Mouse (Mus musculus) right cerebral cortex, adult 18-20 months (tissue): Measurements from ENCODE around the gene Lbh.

Experiments
- DNase-seq: peaks from one replicate; pipeline ENCODE4 v3.0.0; 2022; ENCODE audit warnings: mixed read lengths

The Lbh gene

DNA sequence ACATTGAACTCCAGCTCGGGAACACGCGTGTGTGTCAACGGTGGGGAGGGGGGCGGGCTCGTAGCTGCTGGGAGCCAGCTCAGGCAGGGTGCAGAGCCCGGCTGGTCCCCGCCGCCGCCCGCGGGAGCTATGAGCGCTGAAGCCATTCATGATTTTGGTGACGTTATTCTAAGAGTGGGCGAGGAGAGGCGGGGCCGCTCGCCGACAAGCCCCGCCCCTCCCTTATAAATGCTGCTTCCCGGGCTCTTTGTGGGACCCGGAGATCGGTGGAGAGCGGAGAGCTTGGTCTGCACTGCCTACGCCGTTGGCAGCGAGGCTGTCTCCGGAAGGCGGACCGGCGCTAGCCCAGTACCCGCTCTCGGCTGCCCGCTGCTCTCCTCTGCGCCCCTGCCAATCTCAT, at the start of gene Lbh:
Gene Lbh (plus strand): TSS at position 253 of the 400 bp plus-strand sequence.
- peak; percentile 92 for DNase-seq

DNA sequence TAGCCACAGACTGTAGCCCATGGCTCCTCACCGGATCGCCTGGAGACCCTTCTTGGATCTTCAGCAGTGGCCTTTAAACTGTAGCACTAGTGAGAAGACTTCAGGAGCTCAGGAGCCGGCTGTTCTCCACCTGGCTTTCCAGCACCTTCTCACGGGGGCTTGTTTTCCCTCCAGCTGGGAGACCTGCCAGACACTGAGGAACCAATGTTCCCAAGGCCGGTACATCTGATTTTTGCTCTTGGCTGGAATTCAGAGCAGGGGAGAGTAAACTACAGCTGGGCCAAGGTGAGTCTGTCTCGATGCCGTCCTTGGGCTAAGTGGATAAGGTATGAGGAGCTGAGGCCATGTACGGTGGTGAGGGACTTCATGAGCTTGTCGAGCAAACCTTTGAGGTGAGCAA, 39.1 kb upstream of the Lbh start:
- DNase-seq, result no peak

DNA sequence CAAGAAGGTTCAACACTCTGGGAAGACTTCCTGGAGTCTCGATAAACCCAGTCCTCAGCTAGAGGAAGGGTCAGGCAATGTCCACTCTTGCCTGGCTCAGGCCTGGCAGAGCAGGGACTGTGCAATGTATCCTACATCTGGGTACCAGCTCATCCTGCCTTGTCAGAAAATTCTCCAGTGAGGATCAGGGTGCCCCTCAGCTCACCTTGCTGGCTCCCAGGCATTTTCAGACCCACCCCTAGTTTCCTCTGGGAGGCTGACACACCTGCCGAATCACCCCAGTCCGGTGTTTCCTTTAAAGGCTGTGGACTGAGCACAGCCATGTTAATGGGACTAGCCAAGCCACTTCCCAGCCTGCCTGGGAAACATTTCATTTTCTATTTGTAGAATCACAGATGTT, 37.9 kb upstream of the Lbh start:
- DNase-seq, result no peak

DNA sequence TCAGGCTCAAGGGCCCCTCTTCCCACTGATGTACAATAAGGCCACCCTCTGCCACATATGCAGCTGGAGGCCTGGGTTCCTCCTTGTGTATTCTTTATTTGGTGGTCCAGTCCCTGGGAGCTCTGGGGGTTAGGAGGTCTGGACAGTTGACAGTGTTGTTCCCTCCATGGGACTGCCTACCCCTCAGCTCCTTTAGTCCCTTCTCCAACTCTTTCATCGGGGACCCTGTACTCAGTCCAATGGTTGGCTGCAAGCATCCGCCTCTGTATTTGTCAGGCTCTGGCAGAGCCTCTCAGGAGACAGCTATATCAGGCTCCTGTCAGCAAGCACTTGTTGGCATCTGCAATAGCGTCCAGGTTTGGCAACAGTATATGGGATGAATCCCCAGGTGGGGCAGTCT, 37.1 kb upstream of the Lbh start:
- DNase-seq, result no peak

DNA sequence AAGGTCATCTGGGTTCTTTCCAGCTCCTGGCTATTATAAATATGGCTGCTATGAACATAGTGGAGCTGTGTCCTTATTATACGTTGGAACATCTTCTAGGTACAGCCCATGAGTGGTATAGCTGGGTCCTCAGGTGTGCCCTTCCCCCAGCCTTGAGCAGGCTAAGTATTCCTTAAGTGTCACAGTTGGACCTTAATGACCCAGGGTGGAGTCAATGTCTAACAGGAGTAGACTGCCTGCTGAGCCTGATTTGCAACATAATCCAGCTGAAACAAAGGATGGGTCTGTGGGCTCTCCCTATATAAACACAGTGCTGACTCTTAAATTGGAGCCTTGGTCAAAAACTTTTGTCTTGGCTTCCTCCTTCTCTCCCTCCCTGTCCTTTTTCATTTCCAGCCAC, 36.3 kb upstream of the Lbh start:
- DNase-seq, result no peak

DNA sequence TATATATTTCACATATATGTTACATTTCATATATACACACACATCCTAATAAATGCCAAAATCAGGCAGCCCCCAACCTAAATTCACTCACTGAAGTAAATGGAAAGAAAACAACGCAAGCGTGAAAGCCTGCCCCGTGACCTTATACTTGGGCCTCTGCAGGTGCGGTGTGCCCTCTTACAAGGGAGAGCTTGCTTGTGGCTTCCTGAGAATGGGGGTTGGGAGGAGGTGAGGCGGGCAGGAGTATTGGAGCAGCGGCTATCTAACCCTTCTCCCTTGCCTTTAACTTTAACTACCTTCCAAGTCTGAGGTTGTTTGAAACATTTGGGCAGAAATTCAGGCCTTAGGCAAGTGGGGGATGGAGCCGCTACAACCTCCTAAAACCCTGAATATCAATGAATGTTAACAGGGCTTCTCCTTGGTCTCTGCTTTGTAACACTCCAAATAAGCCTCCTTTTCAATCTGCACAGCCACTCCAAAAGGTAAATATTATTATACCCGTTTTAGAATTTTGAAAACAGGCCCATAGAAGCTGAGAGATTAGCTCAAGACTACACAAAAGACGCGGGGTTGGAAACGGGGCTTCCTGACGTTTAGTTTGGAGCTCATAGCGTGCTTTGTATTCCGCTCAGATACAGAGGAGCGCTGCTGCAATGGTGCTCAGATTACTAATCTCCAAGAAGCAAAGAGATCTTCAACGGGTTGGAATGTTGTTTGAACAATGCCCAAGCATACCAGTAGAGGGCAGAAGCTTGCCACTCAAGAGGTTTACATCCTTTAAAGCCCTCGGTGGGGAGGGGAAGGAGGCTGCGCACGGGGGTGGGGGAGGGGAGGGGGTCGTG, 28.3 kb upstream of the Lbh start:
- peak; percentile 80 for DNase-seq

DNA sequence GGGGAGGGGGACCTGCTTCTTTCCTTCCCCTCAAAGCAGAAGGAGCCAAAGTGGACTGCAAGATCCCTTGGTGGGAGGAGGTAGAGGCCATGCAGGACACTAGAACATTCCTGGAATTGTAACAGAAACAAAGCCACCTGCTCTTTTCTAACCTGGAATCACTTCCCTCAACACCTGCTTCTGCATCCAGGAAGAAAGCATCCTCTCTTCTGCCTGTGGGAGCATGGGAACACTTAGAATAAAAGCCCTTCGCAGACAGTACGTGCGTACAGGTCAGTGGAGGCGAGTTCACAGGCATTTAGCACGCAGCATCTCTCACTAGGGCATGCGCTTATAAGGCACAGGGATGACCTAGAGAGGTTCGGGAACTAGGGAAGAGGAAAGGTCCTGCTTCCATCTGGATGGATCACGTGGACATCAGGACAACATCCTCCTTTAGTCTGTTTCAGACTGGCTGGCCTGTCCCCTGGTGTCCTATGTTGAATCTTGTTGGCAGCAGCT, 27.7 kb upstream of the Lbh start:
- DNase-seq, result no peak

DNA sequence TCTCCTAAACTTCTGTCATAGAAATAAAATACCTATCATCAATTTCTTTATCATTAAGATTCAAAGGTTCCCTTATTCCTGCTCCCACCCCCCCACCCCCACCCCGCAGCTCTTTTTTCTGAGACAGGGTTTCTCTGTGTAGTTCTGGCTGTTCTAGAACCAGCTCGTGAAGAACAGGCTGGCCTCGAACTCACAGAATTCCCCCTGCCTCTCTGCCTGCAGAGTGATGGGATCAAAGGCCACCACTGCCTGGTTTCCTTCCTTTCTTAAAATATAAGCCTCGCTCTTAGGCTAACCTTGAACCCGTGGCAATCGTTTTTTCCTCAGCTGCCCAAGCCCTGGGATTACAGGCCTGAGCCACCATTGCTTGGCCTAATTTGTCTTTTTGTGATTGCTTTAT, 26.5 kb upstream of the Lbh start:
- DNase-seq, result no peak

DNA sequence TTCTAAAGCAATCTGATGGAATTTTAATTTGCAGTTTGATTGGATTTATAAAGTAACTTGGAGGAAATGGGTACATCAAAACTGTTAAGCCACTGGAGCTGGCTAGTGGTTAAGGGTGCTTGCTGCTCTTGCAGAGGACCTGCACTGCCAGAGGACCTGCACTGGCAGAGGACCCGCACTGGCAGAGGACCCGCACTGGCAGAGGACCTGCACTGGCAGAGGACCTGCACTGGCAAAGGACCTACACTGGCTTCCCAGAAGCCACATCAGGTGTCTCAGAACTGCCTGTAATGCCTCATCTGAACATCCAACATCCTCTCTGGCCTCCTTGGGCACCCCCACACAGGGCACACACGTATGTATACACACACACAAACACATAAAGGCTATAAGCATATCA, 22.6 kb upstream of the Lbh start:
- DNase-seq, result no peak

DNA sequence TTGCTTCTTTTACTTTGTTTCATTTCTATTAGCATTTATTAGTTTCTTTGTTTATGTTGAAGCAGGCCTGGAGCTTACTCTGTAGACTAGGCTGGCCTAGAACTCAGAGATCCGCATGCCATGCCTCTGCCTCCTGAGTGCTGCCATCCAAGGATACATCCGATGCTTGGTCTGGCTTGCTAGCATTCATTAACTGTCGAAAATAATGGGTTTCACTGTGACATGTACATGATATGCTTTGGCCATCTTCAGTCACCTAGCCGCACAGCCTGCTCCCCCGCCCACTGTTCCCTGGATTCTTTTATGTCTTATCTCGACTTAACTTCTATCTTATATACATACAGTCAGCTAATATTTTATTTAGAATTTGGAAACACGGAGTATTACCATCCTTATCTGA, 21.0 kb upstream of the Lbh start:
- no peak for DNase-seq

DNA sequence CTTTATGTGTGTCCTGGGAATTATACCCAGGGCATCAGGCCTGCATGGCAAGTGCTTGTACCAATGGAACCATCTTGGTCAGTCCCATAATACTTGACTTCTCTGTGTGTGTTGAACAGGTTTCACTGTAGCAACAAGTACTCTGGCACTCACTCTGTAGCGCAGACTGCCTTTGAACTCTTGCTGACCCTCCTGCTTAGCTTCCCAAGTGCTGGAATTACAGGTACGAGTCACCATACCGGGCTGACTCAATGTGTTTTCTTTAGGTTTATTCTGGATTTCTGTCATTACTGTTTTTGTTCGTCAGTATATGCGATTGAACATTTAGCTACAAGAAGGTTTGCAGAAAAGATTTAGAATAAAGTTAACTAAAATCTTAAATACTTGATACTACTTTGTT, 20.1 kb upstream of the Lbh start:
- DNase-seq, result no peak

DNA sequence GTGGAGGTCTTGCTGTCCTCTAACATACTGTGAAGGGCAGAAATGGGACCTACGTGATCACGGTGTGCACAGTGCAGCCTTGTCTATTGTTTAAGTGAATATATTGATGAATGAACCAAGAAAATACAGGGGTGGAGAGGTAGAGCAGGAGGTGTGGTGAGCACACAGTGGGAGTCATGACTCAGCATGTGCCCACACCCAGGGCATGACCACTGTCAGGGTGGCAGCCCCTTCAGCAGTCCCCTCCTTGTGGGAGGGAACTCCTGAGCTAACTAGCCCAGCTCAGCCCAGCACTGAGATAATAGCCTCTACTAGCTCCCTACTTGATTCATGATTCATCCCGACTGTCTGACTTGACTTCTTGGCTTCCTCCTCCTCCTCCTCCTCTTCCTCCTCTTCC, 19.3 kb upstream of the Lbh start:
- no peak for DNase-seq

DNA sequence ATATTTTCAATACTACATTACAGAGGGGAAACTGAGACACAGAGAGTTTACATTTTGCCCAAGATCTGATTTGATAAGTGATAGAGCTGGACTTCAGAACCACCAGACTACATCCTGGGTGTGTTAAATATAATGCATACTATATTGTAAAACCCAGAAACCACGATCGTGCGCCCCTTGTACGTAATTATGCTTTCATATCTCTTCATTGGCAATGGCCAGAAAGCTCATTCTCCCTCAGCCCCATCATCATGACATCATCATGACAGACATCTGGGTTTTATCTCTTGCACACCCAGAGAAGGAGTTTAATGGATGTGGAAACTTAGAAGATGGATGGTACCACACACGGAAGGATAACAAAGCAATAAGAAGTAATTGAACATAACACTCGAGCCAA, 17.1 kb upstream of the Lbh start:
- DNase-seq, result no peak

DNA sequence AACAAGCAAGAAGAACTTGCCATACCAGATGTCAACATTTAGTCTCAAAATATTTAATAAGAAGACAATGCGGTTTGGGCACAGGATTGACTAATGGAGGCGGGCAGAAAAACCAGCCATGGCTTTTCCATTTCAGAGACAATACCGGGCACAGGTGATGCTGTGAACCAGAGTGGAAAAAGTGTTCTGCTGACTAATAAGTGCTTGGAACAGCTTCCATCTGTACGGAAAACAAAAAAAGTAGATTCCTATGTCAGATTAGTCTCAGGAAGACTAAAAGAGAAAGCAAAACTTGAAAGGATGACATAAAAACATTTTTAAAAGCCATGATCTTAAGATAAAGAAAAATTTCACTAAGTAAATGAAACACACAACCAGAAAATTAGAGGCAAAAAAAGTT, 16.4 kb upstream of the Lbh start:
- no peak for DNase-seq

DNA sequence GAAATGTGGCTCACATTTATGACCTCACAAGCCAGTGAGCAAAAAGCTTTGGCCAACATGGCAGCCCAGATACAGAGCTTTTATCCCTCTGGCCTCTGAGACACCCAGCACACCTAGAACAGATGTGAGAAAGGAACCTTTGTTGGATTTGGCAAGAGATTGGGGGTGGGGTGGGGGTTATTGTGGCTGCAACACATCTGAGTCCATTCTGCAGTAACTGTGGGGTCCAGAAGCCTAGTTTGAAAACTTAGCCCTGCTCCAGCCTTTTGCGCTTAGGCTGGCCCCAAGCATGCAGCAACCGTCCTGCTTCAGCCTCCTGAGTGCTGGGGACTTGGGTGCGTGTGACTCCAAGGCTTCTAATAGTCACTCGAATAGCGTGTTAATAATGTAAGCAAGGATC, 14.8 kb upstream of the Lbh start:
- no peak for DNase-seq

DNA sequence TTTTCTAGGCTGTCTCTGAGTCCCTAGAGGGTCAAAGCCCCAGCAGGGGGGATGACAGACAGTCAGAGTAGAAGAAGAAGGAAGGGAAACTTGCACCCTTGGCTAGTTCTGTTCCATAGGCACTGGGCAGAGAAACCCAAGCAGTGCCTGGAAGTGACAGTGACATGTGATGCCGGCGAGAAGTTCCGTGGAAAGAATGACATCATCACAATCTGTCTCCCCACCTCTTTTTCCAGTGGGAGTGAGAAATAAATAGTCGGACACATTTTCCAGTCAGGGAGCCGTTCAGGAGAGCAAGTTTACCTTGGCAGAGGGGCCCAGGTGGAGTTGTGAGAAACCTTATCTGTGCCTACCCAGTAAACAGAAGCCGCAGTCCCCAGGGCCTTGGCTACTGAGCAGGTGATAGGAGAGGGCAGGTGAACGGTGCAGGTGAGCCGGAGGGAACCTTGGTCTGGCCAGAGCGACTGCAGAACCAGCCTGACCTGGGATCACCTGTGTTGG, 14.1 kb upstream of the Lbh start:
- DNase-seq, result peak; percentile 18

DNA sequence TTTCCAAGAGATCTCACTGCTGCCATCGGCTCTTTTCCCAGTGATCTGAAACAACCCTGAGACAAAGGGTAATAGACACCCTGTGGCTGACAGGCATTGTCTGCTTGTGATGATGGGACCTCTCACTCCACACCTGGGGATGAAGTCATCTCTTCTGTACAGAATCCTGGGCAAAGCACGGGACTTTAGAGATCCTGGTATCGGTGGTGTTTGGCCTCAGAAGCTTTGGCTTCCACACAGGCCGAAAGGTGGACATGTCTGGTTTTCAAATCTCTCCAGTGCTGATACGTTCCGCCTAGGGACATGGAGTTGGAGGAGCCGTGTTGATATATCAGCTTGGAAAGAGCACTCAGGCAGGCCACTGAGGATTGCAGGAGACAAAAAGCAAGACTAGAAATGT, 13.2 kb upstream of the Lbh start:
- no peak for DNase-seq

DNA sequence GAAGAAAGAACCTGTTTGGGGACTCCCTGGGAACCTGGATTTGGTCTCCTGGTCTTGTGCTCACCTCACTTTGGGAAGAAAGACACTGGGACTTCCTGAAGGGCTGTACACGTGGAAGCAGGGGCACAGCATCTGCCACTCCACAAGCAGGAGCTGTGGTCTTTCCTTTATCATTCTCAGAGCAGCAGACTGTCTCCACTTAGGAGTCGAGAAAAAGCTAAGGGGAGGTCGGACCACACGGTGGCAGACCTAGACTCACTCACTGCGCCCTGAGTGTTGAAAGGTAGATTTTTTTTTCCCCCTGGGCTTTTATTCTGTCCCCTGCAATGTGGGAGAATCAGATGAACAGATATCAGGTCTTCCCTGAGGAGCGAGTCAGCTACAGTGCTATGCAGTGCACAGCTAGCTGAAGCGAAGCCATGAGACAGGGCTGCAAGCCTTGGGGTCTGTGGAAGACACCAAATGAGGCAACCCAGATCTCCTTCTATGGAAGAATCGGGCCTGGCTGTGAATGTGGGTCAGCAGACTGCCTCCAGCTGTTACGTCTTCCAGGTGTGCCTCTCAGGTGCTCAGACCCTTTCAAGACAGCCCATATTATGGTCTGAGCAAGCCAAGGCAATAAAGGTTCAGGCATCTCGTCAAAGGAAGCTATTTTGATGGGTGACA, 11.7 kb upstream of the Lbh start:
- no peak for DNase-seq

DNA sequence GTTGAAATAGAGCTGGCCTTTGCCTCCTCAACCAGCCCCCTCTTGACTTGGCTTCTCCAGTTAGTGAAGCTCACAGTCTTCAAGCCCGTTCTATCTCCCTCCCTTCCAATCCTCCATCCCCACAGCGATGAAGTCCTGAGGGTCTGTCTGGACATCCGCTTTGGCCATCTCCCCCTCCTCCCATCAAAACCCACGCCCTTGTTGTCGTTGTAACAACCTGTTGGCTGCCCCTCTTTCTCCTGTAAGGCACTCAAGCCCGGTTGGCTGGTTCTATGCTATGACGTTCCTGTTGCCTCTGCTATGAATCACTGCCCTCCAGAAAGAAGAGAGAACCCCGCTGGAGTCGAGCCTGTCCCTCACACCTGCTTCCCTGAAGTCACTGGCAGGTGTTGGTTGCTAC, 10.9 kb upstream of the Lbh start:
- no peak for DNase-seq

DNA sequence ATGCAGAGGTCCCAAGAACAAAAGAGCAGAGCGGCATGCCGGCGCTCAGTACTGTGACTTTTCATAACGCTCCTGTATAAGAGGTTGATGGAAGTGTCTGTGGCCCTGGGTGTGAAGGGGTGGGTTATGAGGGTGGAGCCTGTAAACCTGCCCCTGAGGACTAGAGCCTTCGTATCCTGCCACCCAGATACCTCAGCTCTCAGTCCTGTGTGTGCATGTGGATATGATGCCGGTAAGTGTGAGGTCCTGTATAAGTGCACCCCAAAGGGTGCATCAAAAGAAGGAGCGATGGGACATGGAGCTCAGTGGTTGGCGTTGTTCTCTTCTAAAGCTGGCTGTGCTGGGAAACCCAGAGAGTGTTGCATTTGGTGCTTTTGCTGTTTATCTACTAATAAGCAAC, 10.3 kb upstream of the Lbh start:
- no peak for DNase-seq

DNA sequence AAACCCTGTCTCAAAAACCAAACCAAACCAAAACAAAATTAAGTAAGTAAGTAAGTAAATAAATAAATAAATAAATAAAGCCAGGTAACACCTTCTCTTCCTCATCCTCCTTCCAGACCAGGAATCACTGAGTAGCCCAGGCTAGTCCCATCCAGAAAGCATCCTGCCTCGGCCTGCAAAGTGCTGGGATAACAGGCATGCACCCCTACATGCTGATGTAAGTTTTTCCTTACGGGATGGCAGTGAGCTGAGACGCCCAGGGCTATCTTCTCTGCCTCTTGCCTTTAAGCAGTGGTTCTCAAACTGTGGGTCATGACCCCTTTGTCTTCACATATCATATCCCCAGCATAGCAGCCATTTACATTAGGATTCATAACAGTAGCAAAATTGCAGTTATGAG, 9.5 kb upstream of the Lbh start:
- DNase-seq, result no peak

DNA sequence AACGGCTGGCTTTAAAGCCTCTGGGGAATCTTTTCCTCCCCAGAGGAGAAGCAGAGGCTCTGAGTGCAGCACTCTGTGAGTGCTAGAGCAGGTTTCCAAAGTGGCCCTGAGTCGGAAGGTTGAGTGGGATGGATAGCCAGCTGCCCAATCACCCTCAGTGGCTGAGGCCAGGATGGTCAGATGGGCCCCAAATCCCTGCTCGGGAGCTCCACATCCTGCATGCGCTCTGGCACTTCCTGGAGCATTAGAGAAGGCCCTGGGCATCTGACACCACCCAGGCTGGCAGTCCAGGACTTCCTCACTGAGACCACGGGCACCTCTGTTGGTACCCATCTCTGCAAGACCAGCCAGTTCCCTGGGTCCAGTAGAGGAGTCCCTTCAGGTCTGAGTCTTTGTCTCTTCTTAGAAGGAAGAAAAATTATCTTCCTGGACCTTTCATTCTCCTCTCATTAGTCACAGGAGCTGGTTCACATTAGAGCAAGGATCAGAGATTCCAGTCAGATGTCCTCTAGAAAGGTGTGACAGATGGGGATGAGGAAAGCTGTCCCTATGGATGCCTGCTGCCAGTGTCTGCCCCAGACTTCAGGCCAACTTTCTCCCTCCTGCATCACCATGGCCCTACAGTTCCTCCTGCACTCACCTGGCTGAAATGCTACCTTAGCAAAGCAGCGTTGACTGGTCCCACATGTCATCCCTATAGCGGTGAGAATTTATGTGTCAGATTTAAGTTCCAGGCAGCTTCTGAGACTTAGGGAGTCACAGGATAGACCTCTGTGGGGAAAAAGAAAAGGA, 8.8 kb upstream of the Lbh start:
- DNase-seq, result no peak

DNA sequence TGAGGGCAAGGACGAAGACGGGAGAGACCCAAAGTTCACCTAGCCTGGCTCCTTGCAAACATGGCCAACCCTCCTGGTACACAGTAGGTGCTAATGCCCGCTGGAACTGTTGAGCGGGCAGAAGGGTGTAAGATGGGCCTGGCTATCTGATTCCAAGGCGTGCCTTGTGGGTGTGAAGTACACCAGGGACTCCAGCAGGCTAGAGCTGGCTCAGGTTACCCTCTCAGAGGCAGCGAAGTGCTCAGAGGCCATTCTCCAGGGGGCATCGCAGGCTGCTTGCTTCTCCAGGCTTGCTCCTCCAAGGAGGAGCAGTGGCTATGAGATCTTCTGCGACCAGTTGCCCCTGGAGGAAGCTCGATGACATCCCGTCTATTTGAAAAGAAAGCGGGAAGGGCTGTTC, 6.8 kb upstream of the Lbh start:
- no peak for DNase-seq

DNA sequence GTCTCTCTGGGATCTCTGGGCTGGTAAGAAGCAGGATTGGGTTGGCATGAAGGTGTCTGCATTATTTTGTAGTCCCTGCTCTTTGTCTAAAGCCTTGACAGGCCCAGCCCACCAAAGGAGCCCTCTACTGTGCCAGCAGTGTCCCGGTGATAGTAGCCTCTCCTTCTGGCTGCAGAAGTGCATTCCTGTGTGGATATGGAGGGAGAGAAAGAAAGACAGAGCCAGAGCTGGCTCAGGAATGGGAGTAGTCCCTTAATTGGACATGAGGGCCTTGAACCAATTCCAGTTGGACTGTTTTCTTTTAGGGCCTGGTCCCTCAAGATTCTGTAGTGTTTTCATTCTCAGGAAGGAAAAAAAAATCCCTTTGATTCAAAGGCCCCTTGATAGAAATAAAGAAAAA, 6.4 kb upstream of the Lbh start:
- DNase-seq, result no peak
